Comparison of ENCODE assay signal across 10 mouse cellular contexts in the genomic region with DNA sequence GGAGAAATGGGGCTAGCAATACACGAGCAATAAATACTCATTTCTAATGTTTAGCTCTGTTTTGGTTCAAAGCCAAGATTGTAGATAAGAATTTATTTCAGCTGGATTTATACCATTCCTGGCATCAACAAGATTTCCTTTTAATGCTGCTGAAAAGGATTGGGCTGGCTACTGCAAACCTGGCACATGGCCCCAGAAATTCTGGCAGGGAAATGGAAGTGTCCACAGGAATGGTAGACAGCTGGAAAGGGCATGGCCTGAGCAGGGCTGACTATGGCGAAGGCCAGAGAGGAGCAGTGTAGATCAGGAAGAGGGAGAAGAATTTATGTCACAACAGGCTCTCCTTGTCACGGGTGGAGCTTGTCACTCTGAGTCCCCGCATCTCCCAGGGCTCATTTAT. TPM values are rescaled to one million over a fixed set of nuclear protein-coding genes. Genes with fewer than 3 reads are reported as not detected.
A peak's percentile ranks its signal among the peaks of the same experiment; 100 is the strongest.
DNase-seq lines count a peak whose midpoint lies in the region; ATAC-seq and TF ChIP-seq lines count a peak whose summit lies in the region.
"Had no signal": no experiment of that assay in that cellular context is flagged by ENCODE, and none has a peak within 500 bp of the region (broad histone marks: within the 10 kb centered on the region; RNA-seq: fewer than 3 reads in every experiment).

No protein-coding gene starts in this region.

- peak; percentile 90 for DNase-seq in NIH3T3 (ENCODE audit: low read depth)
- peak; percentile 94 for DNase-seq in lung, embryonic 14.5 days
- DNase-seq in layer of hippocampus, adult 8-10 months (ENCODE audit: low spot score in 2 of 2) = no peak
- DNase-seq in retina, embryonic 14.5 days (ENCODE audit: low spot score) = no peak

- no peak overlapping the region for H3K9ac ChIP-seq in forebrain, embryonic 16.5 days (replicated peaks; ENCODE audit: low read depth, low read length)
- H3K9ac ChIP-seq in forebrain, embryonic 13.5 days = no peak overlapping the region
- H3K9ac ChIP-seq in heart, embryonic 15.5 days = no peak overlapping the region
- no peak overlapping the region for H3K9ac ChIP-seq in lung, embryonic 14.5 days
- H3K9ac ChIP-seq in neural tube, embryonic 15.5 days (replicated peaks) = no peak overlapping the region
- H3K9ac ChIP-seq: limb, embryonic 12.5 days; neural tube, embryonic 12.5 days had no signal

- no peak for TF ChIP-seq CTCF in lung, embryonic 14.5 days (IDR thresholded peaks at IDR 0.05; ENCODE audit: low read depth)

- 54% methylated on average over 4 of the region's 4 CpGs for WGBS in forebrain, embryonic 16.5 days
- 73% methylated on average over 4 of the region's 4 CpGs for WGBS in forebrain, embryonic 13.5 days
- WGBS in heart, embryonic 15.5 days = 51% methylated on average over 4 of the region's 4 CpGs
- 28% methylated on average over 4 of the region's 4 CpGs for WGBS in lung, embryonic 14.5 days
- 48% methylated on average over 4 of the region's 4 CpGs for WGBS in neural tube, embryonic 15.5 days

- H3K27me3 ChIP-seq in forebrain, embryonic 16.5 days (replicated peaks; ENCODE audit: control insufficient read depth, insufficient read depth, low read length) = no peaks in the 10 kb centered on the region
- H3K27me3 ChIP-seq in forebrain, embryonic 13.5 days = no peaks in the 10 kb centered on the region
- H3K27me3 ChIP-seq in heart, embryonic 15.5 days = peaks cover 13% of the 10 kb centered on the region
- no peaks in the 10 kb centered on the region for H3K27me3 ChIP-seq in lung, embryonic 14.5 days (ENCODE audit: insufficient read depth, low read length)
- H3K27me3 ChIP-seq in neural tube, embryonic 15.5 days (replicated peaks) = 0 out of 2 replicates have a peak, but pooled peaks cover 5% of the 10 kb centered on the region
- H3K27me3 ChIP-seq: neural tube, embryonic 12.5 days had no signal

- H3K9me3 ChIP-seq in forebrain, embryonic 16.5 days (ENCODE audit: control insufficient read depth, low read length) = no peaks in the 10 kb centered on the region
- H3K9me3 ChIP-seq in forebrain, embryonic 13.5 days (replicated peaks) = no peaks in the 10 kb centered on the region
- no peaks in the 10 kb centered on the region for H3K9me3 ChIP-seq in heart, embryonic 15.5 days (replicated peaks)
- no peaks in the 10 kb centered on the region for H3K9me3 ChIP-seq in lung, embryonic 14.5 days (ENCODE audit: low read depth, low read length)
- no peaks in the 10 kb centered on the region for H3K9me3 ChIP-seq in neural tube, embryonic 15.5 days (replicated peaks)
- H3K9me3 ChIP-seq: limb, embryonic 12.5 days; neural tube, embryonic 12.5 days had no signal

- peaks cover 3% of the 10 kb centered on the region; the same call in 1 of the 2 replicates for H3K4me1 ChIP-seq in forebrain, embryonic 16.5 days (replicated peaks; ENCODE audit: control insufficient read depth, insufficient read depth, low read length)
- H3K4me1 ChIP-seq in forebrain, embryonic 13.5 days = no peaks in the 10 kb centered on the region
- H3K4me1 ChIP-seq in heart, embryonic 15.5 days (replicated peaks) = peaks cover 6% of the 10 kb centered on the region
- H3K4me1 ChIP-seq in lung, embryonic 14.5 days (ENCODE audit: insufficient read depth) = no peaks in the 10 kb centered on the region
- peaks cover 19% of the 10 kb centered on the region for H3K4me1 ChIP-seq in neural tube, embryonic 15.5 days

- no peak overlapping the region for H3K4me3 ChIP-seq in forebrain, embryonic 16.5 days (replicated peaks; ENCODE audit: low read length)
- H3K4me3 ChIP-seq in forebrain, embryonic 13.5 days = no peak overlapping the region
- no peak overlapping the region for H3K4me3 ChIP-seq in heart, embryonic 15.5 days
- no peak overlapping the region for H3K4me3 ChIP-seq in lung, embryonic 14.5 days (ENCODE audit: low read depth, low read length)
- no peak overlapping the region for H3K4me3 ChIP-seq in neural tube, embryonic 15.5 days (replicated peaks)
- H3K4me3 ChIP-seq: limb, embryonic 12.5 days; neural tube, embryonic 12.5 days had no signal

- no peak overlapping the region for H3K4me2 ChIP-seq in forebrain, embryonic 16.5 days (ENCODE audit: low read length)
- H3K4me2 ChIP-seq in forebrain, embryonic 13.5 days = no peak overlapping the region
- H3K4me2 ChIP-seq in heart, embryonic 15.5 days = no peak overlapping the region
- H3K4me2 ChIP-seq in lung, embryonic 14.5 days = no peak overlapping the region
- H3K4me2 ChIP-seq in neural tube, embryonic 15.5 days = no peak overlapping the region
- H3K4me2 ChIP-seq: limb, embryonic 12.5 days; neural tube, embryonic 12.5 days had no signal

- 0 out of 2 replicates have a peak, but pooled peaks have one; percentile 20 for ATAC-seq in forebrain, embryonic 16.5 days
- no peak; the same call in 1 of the 2 replicates for ATAC-seq in forebrain, embryonic 13.5 days
- ATAC-seq in heart, embryonic 15.5 days (replicated peaks; ENCODE audit: insufficient number of reproducible peaks, insufficient read depth, low FRiP score, low read depth) = peak; percentile 50; the same call in 1 of the 2 replicates
- peak; percentile 93 for ATAC-seq in lung, embryonic 14.5 days (ENCODE audit: insufficient read depth)
- no peak for ATAC-seq in neural tube, embryonic 15.5 days (ENCODE audit: low FRiP score)

- H3K27ac ChIP-seq in forebrain, embryonic 16.5 days (ENCODE audit: low read length) = no peak overlapping the region
- no peak overlapping the region for H3K27ac ChIP-seq in forebrain, embryonic 13.5 days
- H3K27ac ChIP-seq in heart, embryonic 15.5 days = no peak overlapping the region
- H3K27ac ChIP-seq in lung, embryonic 14.5 days (ENCODE audit: low read depth) = no peak overlapping the region; the same call in 1 of the 2 replicates
- H3K27ac ChIP-seq in neural tube, embryonic 15.5 days (replicated peaks) = no peak overlapping the region
- H3K27ac ChIP-seq: limb, embryonic 12.5 days; neural tube, embryonic 12.5 days had no signal

- H3K36me3 ChIP-seq in forebrain, embryonic 16.5 days (ENCODE audit: control insufficient read depth, insufficient read depth) = no peaks in the 10 kb centered on the region
- no peaks in the 10 kb centered on the region for H3K36me3 ChIP-seq in forebrain, embryonic 13.5 days (ENCODE audit: poor library complexity, severe bottlenecking)
- H3K36me3 ChIP-seq in heart, embryonic 15.5 days = no peaks in the 10 kb centered on the region
- no peaks in the 10 kb centered on the region for H3K36me3 ChIP-seq in lung, embryonic 14.5 days (ENCODE audit: insufficient read depth)
- H3K36me3 ChIP-seq in neural tube, embryonic 15.5 days = no peaks in the 10 kb centered on the region
- H3K36me3 ChIP-seq: limb, embryonic 12.5 days; neural tube, embryonic 12.5 days had no signal

RNA-seq across cellular contexts. Expression of a gene that starts 14.5 kb away (rescaled TPM):
- 0.16 and 0.32 TPM in 2 replicates for polyA plus RNA-seq in forebrain, embryonic 16.5 days (2015; fragmentation: Nextera tagmentation; extraction: Ambion mirVana)
- polyA plus RNA-seq in forebrain, embryonic 13.5 days (2015; fragmentation: Nextera tagmentation; extraction: Ambion mirVana) = 0.19 and 0.53 TPM in 2 replicates
- 1.1 and 1.3 TPM in 2 replicates for polyA plus RNA-seq in heart, embryonic 15.5 days (2015; fragmentation: Nextera tagmentation; extraction: Ambion mirVana)
- 2.8 and 3.8 TPM in 2 replicates for polyA plus RNA-seq in lung, embryonic 14.5 days (2014; fragmentation: Nextera tagmentation; extraction: Ambion mirVana)
- 1.0 and 1.2 TPM in 2 replicates for polyA plus RNA-seq in neural tube, embryonic 15.5 days (2015; fragmentation: Nextera tagmentation; extraction: Ambion mirVana)
- total RNA-seq in layer of hippocampus, adult 8-10 months (2022) = 1 to 10 TPM; 2.8 to 3.6 (median 3.4) TPM

Comparison
In these comparisons a context has a peak if more than half of its experiments do, and no peak if none do; other contexts are left out.
1. ATAC-seq: peak in forebrain, embryonic 16.5 days (single experiment), heart, embryonic 15.5 days (single experiment) and lung, embryonic 14.5 days (single experiment); none in forebrain, embryonic 13.5 days (single experiment) and neural tube, embryonic 15.5 days (single experiment).
2. DNase-seq: peak in NIH3T3 (single experiment) and lung, embryonic 14.5 days (single experiment); none in layer of hippocampus, adult 8-10 months (0 of 2) and retina, embryonic 14.5 days (single experiment).